Mouse (Mus musculus): ENCODE data around the gene Clip2. TPM values are rescaled to one million over a fixed set of nuclear protein-coding genes. Genes with fewer than 3 reads are reported as not detected.
"Not testable (repeated sequence)": the region's sequence is repeated elsewhere in the genome, so short reads cannot be mapped to it uniquely, and the experiment has no call there.

The Clip2 gene
- polyA plus RNA-seq, 1 experiment from 2014 or later = 12.7 TPM

DNA sequence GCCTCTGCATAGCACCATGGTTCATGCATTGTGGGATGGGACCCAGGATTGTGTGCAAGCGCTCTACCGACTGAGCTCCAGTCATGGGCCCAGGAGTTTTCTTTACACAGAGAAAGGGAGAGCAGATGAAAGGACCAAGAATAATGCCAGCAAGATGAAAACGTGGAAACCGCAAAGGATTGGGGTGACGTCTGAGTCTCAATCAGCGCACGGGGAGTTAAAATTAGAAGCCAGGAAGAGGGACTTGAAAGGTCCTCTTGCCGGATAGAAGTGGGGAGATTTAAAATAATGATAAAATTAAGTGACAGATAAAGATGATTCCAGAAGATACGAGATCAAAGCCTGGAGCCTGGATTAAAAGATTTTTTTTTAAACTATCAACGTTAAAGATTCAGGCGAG, 69.9 kb downstream of the Clip2 start:
- WGBS (ENCODE audit: missing documents) = 76% methylated on average over 11 of the region's 11 CpGs
- H3K36me3 ChIP-seq (ENCODE audit: inconsistent target) = no peaks in the 10 kb centered on the region
- no peaks in the 10 kb centered on the region for H3K79me2 ChIP-seq (ENCODE audit: inconsistent target)
- H3K4me3 ChIP-seq (ENCODE audit: inconsistent target) = no peak overlapping the region
- H3K27ac ChIP-seq = no peak overlapping the region

GRCm38 (mm10) chr5:134478886-134479285, 73.3 kb downstream of the Clip2 start:
- not testable (repeated sequence) for H3K27ac ChIP-seq; H3K4me3 ChIP-seq (ENCODE audit: inconsistent target); H3K36me3 ChIP-seq (ENCODE audit: inconsistent target); H3K79me2 ChIP-seq (ENCODE audit: inconsistent target)

- H3K36me3 ChIP-seq (ENCODE audit: inconsistent target); H3K79me2 ChIP-seq (ENCODE audit: inconsistent target); H3K4me3 ChIP-seq (ENCODE audit: inconsistent target); H3K27ac ChIP-seq: not testable (repeated sequence)
- 94% methylated on average over 7 of the region's 7 CpGs for WGBS (ENCODE audit: missing documents)
Measured at GRCm38 (mm10) chr5:134475686-134476085, 76.5 kb downstream of the Clip2 start.

DNA sequence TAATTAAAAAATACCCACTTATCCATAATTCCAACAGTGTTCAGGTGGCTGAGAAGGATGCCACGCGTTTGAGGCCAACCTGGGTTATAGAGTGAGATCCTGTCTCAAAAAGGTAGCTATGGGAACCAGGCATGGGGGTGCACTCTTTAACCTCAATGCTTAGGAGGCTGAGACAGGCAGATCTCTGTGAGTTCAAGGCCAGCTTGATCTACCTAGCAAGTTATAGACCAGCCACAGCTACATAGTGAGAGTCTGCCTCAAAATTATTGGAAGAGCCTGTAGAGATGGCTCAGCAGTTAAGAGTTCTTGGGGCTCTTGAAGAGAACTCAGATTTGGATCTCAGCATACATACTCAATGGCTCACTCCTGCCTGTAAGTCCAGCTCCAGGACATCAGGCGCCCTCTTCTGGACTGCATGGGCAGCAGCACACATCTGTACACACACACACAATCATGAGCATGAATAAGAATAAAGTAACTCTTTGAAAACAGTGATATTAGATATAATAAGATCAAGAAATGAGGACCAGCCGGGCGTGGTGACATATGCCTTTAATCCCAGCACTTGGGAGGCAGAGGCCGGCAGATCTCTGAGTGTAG, 77.1 kb downstream of the Clip2 start:
- no peak overlapping the region for H3K4me3 ChIP-seq (ENCODE audit: inconsistent target)
- H3K79me2 ChIP-seq (ENCODE audit: inconsistent target) = no peaks in the 10 kb centered on the region
- H3K27ac ChIP-seq = no peak overlapping the region
- 89% methylated on average over 6 of the region's 6 CpGs for WGBS (ENCODE audit: missing documents)
- no peaks in the 10 kb centered on the region for H3K36me3 ChIP-seq (ENCODE audit: inconsistent target)

- Histone ChIP-seq H3K79me2 (ENCODE audit: inconsistent target) (no peaks in the 10 kb centered on the region), H3K4me3 (ENCODE audit: inconsistent target) (no peak overlapping the region)
- WGBS (ENCODE audit: missing documents) = 76% methylated on average over 2 of the region's 2 CpGs
Measured at GRCm38 (mm10) chr5:134473902-134474301, 78.3 kb downstream of the Clip2 start.

GRCm38 (mm10) chr5:134470538-134471169, 81.6 kb downstream of the Clip2 start:
- Histone ChIP-seq H3K27ac (no peak overlapping the region), H3K4me3 (ENCODE audit: inconsistent target) (no peak overlapping the region)
- 79% methylated on average over 7 of the region's 8 CpGs for WGBS (ENCODE audit: missing documents)

More at GRCm38 (mm10) chr5:134473902-134474301, 78.3 kb downstream of the Clip2 start:
- Histone ChIP-seq H3K36me3 (ENCODE audit: inconsistent target) (no peaks in the 10 kb centered on the region), H3K27ac (no peak overlapping the region)

DNA sequence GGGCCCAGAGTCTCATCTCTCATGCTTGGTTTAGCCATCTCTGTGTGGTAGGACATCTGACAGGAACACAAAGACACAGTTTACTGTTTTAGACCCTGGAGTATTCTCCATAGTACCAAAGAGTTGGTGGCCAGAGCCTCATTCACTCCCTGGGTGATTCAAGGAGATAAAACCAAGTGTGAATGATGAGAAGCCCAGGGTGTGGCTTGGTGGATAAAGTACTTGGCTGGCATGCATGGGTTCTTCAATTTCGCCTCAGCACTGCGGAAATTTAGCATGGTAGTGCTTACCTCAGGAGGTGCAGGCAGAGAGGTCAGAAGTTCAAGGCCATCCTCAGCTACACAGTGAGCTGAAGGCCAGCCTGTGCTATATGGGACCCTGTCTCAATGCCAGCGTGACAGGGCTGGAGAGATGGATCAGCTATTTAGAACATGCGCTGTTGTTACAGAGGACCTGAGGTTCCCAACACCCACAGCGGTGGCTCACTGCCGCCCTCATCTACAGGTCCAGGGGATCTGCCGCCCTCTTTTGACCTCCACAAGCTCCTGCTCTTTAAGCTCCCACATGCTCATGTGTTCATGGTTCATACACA, 82.6 kb downstream of the Clip2 start:
- no peaks in the 10 kb centered on the region for H3K36me3 ChIP-seq (ENCODE audit: inconsistent target)
- no peak overlapping the region for H3K27ac ChIP-seq
- 88% methylated on average over 7 of the region's 7 CpGs for WGBS (ENCODE audit: missing documents)
- H3K4me3 ChIP-seq (ENCODE audit: inconsistent target) = no peak overlapping the region
- H3K79me2 ChIP-seq (ENCODE audit: inconsistent target) = no peaks in the 10 kb centered on the region

More at GRCm38 (mm10) chr5:134470538-134471169, 81.6 kb downstream of the Clip2 start:
- Histone ChIP-seq H3K79me2 (ENCODE audit: inconsistent target) (no peaks in the 10 kb centered on the region), H3K36me3 (ENCODE audit: inconsistent target) (no peaks in the 10 kb centered on the region)

DNA sequence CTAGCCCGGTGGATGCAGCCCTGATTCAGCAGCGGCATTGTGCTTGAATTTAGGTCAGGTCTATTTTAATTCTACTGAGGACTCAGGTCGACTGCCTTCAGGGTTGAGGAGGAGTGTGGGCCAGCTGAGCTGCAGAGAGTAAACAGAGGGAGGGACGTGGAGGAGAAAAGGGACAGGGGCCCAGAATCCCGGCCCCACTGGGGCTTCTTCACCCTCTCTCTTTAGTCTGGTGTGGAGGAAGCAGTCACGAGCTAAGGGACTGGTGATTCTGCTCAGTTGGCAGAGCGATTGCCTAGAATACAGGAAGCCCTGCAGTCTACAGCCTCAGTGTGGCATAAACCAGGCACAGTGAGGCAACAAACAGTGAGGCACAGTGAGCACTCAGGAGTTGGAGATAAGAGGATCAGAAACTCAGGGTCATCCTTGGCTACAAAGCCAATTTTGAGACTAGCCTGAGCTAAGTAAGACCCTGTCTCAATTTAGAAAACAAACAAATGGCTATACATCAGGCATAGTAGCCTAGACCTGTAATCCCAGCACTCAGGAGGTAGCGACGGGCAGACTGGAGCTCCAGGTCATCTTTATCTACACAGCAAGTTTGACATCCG, 84.0 kb downstream of the Clip2 start:
- peak overlapping the region; percentile 12; the same call in 1 of the 2 replicates for H3K27ac ChIP-seq
- WGBS (ENCODE audit: missing documents) = 63% methylated on average over 10 of the region's 10 CpGs
- no peaks in the 10 kb centered on the region for H3K36me3 ChIP-seq (ENCODE audit: inconsistent target)
- no peak overlapping the region for H3K4me3 ChIP-seq (ENCODE audit: inconsistent target)
- no peaks in the 10 kb centered on the region for H3K79me2 ChIP-seq (ENCODE audit: inconsistent target)

DNA sequence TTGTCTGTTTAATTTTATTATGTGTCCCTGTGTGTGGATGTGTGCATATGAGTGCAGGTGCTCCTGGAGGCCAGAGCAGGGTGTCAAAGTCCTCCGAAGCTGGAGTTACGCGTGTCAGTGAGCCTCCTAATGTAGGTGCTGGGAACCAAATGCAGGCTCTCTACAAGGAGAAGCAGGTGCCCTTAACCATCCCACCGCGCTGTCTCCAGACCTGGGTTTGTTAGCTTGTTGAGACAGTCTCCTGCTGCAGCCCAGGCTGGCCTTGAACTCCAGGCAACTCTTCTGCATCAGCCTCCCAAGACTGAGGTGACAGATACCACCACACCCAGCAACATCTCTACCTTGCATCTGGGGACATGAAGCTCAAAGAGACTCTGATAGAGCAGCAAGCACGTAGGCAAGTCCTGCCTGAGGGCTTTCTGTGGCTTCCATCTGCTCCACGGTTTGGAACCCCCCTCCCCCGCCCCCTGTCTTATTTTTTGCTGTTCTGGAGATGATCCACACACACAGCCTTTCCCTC, 85.1 kb downstream of the Clip2 start:
- Histone ChIP-seq H3K4me3 (ENCODE audit: inconsistent target) (no peak overlapping the region), H3K27ac (no peak overlapping the region), H3K36me3 (ENCODE audit: inconsistent target) (no peaks in the 10 kb centered on the region), H3K79me2 (ENCODE audit: inconsistent target) (no peaks in the 10 kb centered on the region)
- 82% methylated on average over 8 of the region's 8 CpGs for WGBS (ENCODE audit: missing documents)

DNA sequence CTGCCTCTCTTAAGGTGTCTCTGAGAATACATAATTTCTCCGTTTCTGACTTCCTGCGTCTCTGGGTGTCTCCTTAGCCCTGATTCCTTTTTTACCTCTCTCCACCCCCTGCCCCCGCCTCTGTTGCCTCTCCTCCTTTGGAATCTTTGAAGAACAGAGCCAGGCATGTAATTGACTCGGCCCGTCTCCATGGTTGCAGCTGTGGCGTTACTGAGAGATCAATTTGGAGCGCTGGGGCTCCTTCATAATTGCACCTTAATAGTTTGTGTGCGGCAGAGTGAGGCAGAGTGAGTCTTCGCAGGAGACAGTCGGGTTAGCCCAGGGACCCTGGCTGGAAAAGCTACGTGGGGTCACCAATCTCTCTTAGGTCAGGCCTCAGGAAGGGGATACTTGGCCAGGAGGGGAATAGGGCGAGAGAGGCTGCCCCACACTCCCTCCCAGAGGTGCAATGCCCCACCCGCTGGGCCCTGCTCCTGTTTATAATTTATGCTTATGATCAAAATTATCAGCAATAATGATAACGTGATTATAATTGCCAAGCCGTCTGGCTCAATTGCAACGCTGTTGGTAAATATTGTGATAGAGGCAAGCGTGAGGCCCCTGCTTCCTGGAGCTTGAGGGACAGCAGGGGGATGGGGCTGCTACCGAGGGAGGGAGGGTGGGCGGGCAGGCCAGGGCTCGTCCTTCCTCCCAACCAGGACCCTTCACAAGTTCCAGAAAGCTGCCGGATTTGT, 85.8 kb downstream of the Clip2 start:
- no peak overlapping the region for H3K27ac ChIP-seq
- no peak overlapping the region for H3K4me3 ChIP-seq (ENCODE audit: inconsistent target)
- H3K36me3 ChIP-seq (ENCODE audit: inconsistent target) = no peaks in the 10 kb centered on the region
- 88% methylated on average over 21 of the region's 21 CpGs for WGBS (ENCODE audit: missing documents)
- H3K79me2 ChIP-seq (ENCODE audit: inconsistent target) = no peaks in the 10 kb centered on the region

GRCm38 (mm10) chr5:134465197-134465596, 87.0 kb downstream of the Clip2 start:
- no peak overlapping the region for H3K27ac ChIP-seq
- H3K4me3 ChIP-seq (ENCODE audit: inconsistent target) = no peak overlapping the region
- H3K79me2 ChIP-seq (ENCODE audit: inconsistent target) = no peaks in the 10 kb centered on the region
- 100% methylated on average over 1 of the region's 1 CpGs for WGBS (ENCODE audit: missing documents)
- no peaks in the 10 kb centered on the region for H3K36me3 ChIP-seq (ENCODE audit: inconsistent target)

GRCm38 (mm10) chr5:134464225-134464624, 88.0 kb downstream of the Clip2 start:
- WGBS (ENCODE audit: missing documents) = 88% methylated on average over 5 of the region's 5 CpGs
- Histone ChIP-seq H3K79me2 (ENCODE audit: inconsistent target) (no peaks in the 10 kb centered on the region), H3K36me3 (ENCODE audit: inconsistent target) (no peaks in the 10 kb centered on the region), H3K27ac (no peak overlapping the region), H3K4me3 (ENCODE audit: inconsistent target) (no peak overlapping the region)

DNA sequence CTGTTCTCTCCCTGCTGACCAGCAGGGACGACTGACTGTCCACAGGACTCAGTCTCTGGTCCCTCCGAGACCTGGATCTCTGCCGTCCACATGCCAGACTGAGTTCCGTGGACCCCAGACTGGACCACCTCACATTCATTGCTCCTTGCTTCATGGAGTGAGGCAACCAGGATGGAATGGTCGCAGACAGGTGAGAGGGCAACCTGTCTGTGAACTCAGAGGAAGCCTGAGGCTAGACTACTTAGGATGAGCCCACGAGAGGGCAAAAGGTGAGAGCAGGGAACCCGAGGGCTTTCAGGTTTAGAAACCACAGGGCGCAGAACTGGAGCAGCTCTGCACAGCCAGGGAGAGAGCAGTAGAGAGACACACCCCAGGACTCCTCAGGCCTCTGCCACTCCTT, 89.5 kb downstream of the Clip2 start:
- no peaks in the 10 kb centered on the region for H3K79me2 ChIP-seq (ENCODE audit: inconsistent target)
- H3K27ac ChIP-seq = no peak overlapping the region
- H3K4me3 ChIP-seq (ENCODE audit: inconsistent target) = no peak overlapping the region
- 93% methylated on average over 8 of the region's 8 CpGs for WGBS (ENCODE audit: missing documents)
- no peaks in the 10 kb centered on the region for H3K36me3 ChIP-seq (ENCODE audit: inconsistent target)

- no peak overlapping the region for H3K4me3 ChIP-seq (ENCODE audit: inconsistent target)
- H3K27ac ChIP-seq = no peak overlapping the region
- no peaks in the 10 kb centered on the region for H3K79me2 ChIP-seq (ENCODE audit: inconsistent target)
- H3K36me3 ChIP-seq (ENCODE audit: inconsistent target) = no peaks in the 10 kb centered on the region
- 100% methylated on average over 1 of the region's 2 CpGs for WGBS (ENCODE audit: missing documents)
Measured at GRCm38 (mm10) chr5:134462316-134462715, 89.9 kb downstream of the Clip2 start.
